Comparison of ENCODE assay signal across 10 mouse cellular contexts in the genomic region with DNA sequence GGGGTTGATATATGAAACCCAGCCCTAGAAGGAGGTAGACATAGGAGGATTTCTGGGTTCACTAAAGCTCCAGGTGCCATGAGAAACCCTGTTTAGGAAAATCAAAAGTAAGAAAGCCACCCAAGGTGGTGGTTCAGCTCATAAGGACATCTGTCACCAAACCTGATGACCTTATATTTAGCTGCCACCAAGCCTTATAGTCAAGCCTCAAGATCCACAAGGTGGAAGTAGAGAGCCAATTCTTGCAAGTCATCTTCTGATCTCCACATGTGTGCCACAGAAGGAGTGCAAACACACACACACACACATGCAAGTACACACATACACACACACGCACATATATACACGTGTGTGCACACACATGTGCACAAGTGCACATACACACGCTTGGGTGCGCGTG. TPM values are rescaled to one million over a fixed set of nuclear protein-coding genes. Genes with fewer than 3 reads are reported as not detected.
DNase-seq lines count a peak whose midpoint lies in the region; ATAC-seq and TF ChIP-seq lines count a peak whose summit lies in the region.
"Had no signal": no experiment of that assay in that cellular context is flagged by ENCODE, and none has a peak within 500 bp of the region (broad histone marks: within the 10 kb centered on the region; RNA-seq: fewer than 3 reads in every experiment).

No protein-coding gene starts in this region.

- ATAC-seq in heart, postnatal 0 days (ENCODE audit: insufficient read depth, low read depth): no peak
- ATAC-seq in stomach, postnatal 0 days (ENCODE audit: low FRiP score, low TSS enrichment): no peak

- peak; percentile 27 for DNase-seq in heart, postnatal 0 days (ENCODE audit: low spot score)
- DNase-seq in heart, postnatal 10 days: no peak
- peak; percentile 30 for DNase-seq in thymus, postnatal 25 days
- no peak for DNase-seq in thymus, postnatal 10 days (ENCODE audit: low spot score in 2 of 2)
- DNase-seq in embryo, embryonic 10.5 days (ENCODE audit: low spot score): peak; percentile 26
- DNase-seq in stomach, postnatal 0 days (ENCODE audit: low spot score): no peak
- no peak for DNase-seq in adrenal gland, postnatal 10 days
- DNase-seq in cerebellum, adult 9-11 months: no peak

- H3K9me3 ChIP-seq in heart, postnatal 0 days (replicated peaks; ENCODE audit: control insufficient read depth, low read length): no peaks in the 10 kb centered on the region
- no peaks in the 10 kb centered on the region for H3K9me3 ChIP-seq in stomach, postnatal 0 days (ENCODE audit: control insufficient read depth, low read length)
- H3K9me3 ChIP-seq: forebrain, embryonic 15.5 days; hindbrain, embryonic 15.5 days had no signal

- WGBS in heart, postnatal 0 days: 75% methylated on average over 5 of the region's 5 CpGs
- 80% methylated on average over 5 of the region's 5 CpGs for WGBS in stomach, postnatal 0 days

- peak; percentile 60 for TF ChIP-seq CTCF in heart, postnatal 0 days (IDR thresholded peaks at IDR 0.05; ENCODE audit: low read depth)
- peak; percentile 78 for TF ChIP-seq CTCF in stomach, postnatal 0 days (IDR thresholded peaks at IDR 0.05; ENCODE audit: low read depth)

- H3K36me3 ChIP-seq in heart, postnatal 0 days (replicated peaks; ENCODE audit: control insufficient read depth, insufficient read depth, low read length): no peaks in the 10 kb centered on the region
- no peaks in the 10 kb centered on the region for H3K36me3 ChIP-seq in stomach, postnatal 0 days (ENCODE audit: control insufficient read depth, insufficient read depth, low read length)

- no peak overlapping the region for H3K27ac ChIP-seq in heart, postnatal 0 days (ENCODE audit: low read depth)
- no peak overlapping the region for H3K27ac ChIP-seq in stomach, postnatal 0 days (replicated peaks)

- TF ChIP-seq EP300 in heart, postnatal 0 days (IDR thresholded peaks at IDR 0.05; ENCODE audit: low read depth): no peak
- no peak for TF ChIP-seq EP300 in stomach, postnatal 0 days (optimal IDR thresholded peaks at IDR 0.05)

- H3K4me2 ChIP-seq in heart, postnatal 0 days (ENCODE audit: low read depth, low read length): no peak overlapping the region
- H3K4me2 ChIP-seq in stomach, postnatal 0 days (replicated peaks; ENCODE audit: low read depth): no peak overlapping the region
- H3K4me2 ChIP-seq: forebrain, embryonic 15.5 days; hindbrain, embryonic 15.5 days had no signal

- H3K27me3 ChIP-seq in heart, postnatal 0 days (ENCODE audit: control insufficient read depth, insufficient read depth, low read length): no peaks in the 10 kb centered on the region
- H3K27me3 ChIP-seq in stomach, postnatal 0 days (ENCODE audit: control insufficient read depth, insufficient read depth, low read length): no peaks in the 10 kb centered on the region
- H3K27me3 ChIP-seq: forebrain, embryonic 15.5 days; hindbrain, embryonic 15.5 days had no signal

- no peak overlapping the region for H3K9ac ChIP-seq in heart, postnatal 0 days (replicated peaks; ENCODE audit: low read depth, low read length)
- no peak overlapping the region for H3K9ac ChIP-seq in stomach, postnatal 0 days (ENCODE audit: low read length)
- H3K9ac ChIP-seq: forebrain, embryonic 15.5 days; hindbrain, embryonic 15.5 days had no signal

- no peak overlapping the region for H3K4me3 ChIP-seq in heart, postnatal 0 days (ENCODE audit: low read depth, low read length)
- no peak overlapping the region for H3K4me3 ChIP-seq in stomach, postnatal 0 days (ENCODE audit: low read depth, low read length)
- H3K4me3 ChIP-seq: forebrain, embryonic 15.5 days had no signal

- intact Hi-C loops in heart, postnatal 10 days (cut with DNase I): loop anchor here (2.0 kb wide), 1 partner anchor 155 kb away; no protein-coding TSS in a partner anchor

- H3K4me1 ChIP-seq in heart, postnatal 0 days (ENCODE audit: control insufficient read depth, insufficient read depth): peaks cover 22% of the 10 kb centered on the region; the same call in 1 of the 2 replicates
- H3K4me1 ChIP-seq in stomach, postnatal 0 days (replicated peaks; ENCODE audit: control insufficient read depth, insufficient read depth): no peaks in the 10 kb centered on the region

RNA-seq across cellular contexts. Expression of a gene that starts 1.1 kb away (rescaled TPM):
- total RNA-seq in heart, postnatal 0 days (2014; rRNA removed; ENCODE audit: low replicate concordance): 81.4 and 92.7 TPM in 2 replicates
- 60.0 and 65.8 TPM in 2 replicates for polyA plus RNA-seq in heart, postnatal 0 days (2015; fragmentation: Nextera tagmentation; extraction: Ambion mirVana)
- total RNA-seq in heart, postnatal 10 days (2021): 10 to 100 TPM; 67.5 to 71.5 TPM
- polyA plus RNA-seq in stomach, postnatal 0 days (2015; fragmentation: Nextera tagmentation; extraction: Ambion mirVana): 63.5 and 66.8 TPM in 2 replicates
- total RNA-seq in adrenal gland, postnatal 10 days (2021): 10 to 100 TPM; 63.3 to 70.0 TPM

Comparison
In these comparisons a context has a peak if more than half of its experiments do, and no peak if none do; other contexts are left out.
1. DNase-seq: peak in heart, postnatal 0 days (single experiment), thymus, postnatal 25 days (single experiment) and embryo, embryonic 10.5 days (single experiment); none in heart, postnatal 10 days (0 of 2), thymus, postnatal 10 days (0 of 2), stomach, postnatal 0 days (single experiment), adrenal gland, postnatal 10 days (single experiment) and cerebellum, adult 9-11 months (single experiment).